Mouse (Mus musculus): ENCODE results near the gene Cyp2u1.
A peak's percentile ranks its signal among the peaks of the same experiment; 100 is the strongest.

The Cyp2u1 gene

GRCm38 (mm10) chr3:131306255-131306654 lies 3.2 kb upstream of the Cyp2u1 start:
- DNase-seq (ENCODE audit: low read depth, low spot score), result no peak

GRCm38 (mm10) chr3:131303320-131303714 lies 290 bp upstream of the Cyp2u1 start:
- no peak for DNase-seq (ENCODE audit: low read depth, low spot score)

- peak; percentile 64 for DNase-seq (ENCODE audit: low read depth, low spot score)
These were observed 3.1 kb downstream of the Cyp2u1 start for GRCm38 (mm10) chr3:131299908-131300307.

DNA sequence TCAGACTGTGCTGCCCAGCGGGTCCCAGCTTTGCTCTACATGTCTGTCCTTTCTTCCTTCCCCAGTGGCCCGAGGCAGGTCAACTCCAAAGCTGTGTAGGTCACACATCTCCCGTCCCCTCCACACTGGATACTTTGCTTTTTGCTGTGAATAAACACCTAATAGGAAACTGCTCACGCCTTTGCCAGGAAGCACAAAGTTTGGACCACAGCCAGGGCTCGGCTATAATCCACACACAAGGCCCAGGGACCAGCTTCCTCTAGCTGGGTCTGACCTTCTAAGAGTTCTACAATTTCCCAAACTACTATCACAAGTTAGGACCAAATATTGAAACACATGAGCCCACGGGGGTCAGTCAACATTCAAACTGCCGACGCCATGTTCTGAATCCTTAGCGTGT lies 3.9 kb downstream of the Cyp2u1 start:
- DNase-seq (ENCODE audit: low read depth, low spot score), result no peak

DNA sequence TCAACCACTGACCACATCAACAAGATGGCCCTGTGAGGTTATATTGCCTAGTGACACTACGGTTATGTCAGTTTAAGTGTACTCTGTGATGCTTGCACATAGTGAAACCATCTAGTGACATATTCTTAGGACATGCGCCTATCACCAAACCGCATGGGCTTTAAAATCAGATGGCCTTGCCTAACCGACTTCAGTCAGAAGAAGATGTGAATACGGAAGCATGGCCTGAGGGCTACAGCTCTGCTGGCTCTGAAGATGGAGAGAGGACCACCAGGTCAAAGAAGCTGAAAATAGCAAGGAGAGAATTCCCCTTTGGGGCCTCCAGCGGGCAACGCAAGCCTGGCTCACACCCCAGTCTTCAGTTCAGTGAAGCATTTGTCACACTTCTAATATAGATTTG lies 6.1 kb downstream of the Cyp2u1 start:
- DNase-seq (ENCODE audit: low read depth, low spot score), result no peak

GRCm38 (mm10) chr3:131295513-131296200 lies 7.4 kb downstream of the Cyp2u1 start:
- no peak for DNase-seq (ENCODE audit: low read depth, low spot score)

DNA sequence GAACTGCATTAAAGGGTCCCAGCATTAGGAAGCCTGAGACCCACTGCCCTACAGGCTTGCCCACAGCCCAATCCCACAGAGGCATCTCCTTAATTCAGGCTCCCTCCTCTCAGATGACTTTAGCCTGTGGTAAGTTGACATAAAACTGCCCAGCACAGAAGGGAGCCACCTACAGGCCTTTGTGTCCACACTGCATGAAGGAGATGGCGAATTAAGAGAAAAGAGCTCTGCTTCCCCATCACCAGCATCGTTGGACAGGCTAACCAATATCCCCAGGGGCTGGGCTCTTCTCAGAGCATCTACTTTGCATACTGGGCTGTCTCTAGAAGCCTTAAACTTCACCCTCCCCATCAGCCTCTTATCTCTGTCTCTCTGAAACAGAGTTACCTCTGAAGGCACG lies 8.5 kb downstream of the Cyp2u1 start:
- no peak for DNase-seq (ENCODE audit: low read depth, low spot score)

DNA sequence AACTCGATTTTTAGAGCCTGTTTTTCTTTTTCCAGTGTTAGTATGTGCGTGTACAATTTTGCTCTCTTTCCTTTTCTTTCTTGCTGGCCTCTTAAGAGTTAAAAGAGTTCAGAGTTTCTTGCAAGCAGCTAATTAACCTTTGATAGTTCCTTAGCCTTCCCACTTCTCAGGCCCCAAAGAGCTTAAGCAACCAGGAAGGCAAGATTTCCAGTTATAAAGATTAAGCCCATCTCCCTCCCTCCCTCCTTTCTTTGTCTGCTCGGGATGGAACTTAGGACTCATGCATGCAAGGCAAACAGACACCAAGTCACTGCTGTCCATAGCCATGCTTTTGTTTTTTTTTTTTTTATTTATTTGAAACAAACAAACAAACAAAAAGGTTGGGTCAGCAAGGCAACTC lies 10.1 kb downstream of the Cyp2u1 start:
- DNase-seq (ENCODE audit: low read depth, low spot score), result no peak

DNA sequence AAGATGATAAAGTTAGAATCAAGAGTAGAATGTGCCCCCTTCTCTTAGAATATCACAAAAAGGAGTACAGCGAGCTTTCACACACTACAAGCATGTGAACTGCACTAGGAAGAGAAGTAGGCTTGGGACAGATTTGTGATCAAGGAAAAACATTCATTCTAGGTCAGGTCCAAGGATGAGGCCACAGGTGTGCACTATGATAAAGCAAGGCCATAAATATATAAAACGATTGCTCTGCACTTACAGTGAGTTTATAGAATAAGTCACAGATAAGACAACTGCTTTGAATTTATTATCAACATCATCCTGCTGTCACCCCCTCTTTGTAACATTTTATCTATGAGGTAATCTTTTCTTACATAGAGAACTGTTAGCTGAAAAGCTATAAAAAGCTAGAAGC lies 10.7 kb downstream of the Cyp2u1 start:
- DNase-seq (ENCODE audit: low read depth, low spot score), result no peak

DNA sequence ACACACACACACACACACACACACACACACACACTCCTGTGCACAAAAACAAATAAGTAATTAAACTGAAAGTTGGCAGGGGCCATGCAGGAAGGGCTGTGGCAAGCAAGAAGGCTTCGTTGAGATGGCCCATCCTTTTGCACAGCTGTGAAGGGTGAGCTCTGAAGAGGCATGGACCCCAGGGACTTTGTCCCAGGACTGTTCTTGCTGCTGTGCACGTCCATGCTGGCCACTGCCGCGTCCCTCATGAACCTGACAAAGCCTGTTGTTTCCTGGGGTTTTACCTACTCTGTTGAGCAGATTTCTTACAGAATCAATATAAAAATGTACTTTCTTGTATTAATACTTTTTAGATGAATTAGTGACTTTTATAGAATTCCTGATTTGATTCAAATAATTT lies 11.1 kb downstream of the Cyp2u1 start:
- no peak for DNase-seq (ENCODE audit: low read depth, low spot score)

DNA sequence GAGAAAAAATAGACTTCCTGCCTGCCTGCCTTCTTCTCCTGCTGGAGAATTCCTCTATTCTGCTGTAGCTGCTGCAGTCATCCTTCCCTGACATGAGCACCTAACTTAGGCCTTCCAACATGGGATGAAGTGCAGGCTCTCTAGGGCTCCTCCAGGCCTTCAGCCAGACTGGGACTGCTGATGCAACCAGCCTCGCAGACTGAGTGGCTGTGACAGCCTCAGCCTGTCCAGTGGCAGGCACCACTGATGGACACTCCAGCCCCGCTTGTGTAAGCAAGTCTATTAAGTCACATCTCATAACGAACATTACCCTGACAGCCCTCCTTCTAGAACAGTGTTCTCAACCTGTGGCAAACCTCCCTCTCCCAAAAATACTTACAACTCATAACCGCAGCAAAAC lies 28.9 kb downstream of the Cyp2u1 start:
- no peak for DNase-seq (ENCODE audit: low read depth, low spot score)

DNA sequence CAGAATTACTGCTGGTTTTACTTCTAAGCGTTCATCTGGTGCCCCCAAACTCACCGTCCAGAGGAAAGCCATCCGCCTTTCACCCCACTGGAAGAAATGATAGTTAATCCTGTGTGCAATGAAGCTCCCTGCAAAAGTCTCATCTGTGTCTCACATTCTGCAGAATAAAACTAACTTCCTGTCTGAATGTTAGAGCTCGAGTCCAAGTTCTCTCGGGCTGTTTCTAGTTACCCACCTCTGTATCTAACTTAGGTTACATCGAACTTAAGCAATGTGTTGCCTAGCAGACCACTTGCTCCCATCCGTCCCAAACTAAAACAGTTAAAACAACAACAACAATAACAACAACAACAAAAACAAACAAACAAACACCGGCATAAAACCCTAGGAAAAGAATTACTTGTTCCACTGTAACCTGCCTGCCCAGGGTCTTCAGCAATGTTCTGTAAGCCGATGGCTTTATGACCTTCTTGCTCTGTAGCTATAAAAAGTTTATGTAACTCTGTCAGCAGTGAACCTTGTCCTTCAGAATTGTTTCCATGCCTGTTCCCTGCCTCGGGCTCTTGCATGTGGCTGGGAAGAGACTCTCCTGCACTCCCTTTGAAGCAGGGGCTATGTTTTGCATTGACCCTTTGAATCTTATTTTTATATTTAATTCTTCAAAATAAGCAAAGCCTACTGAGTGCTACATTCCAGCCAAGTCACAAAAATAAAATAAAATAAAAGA lies 30.5 kb downstream of the Cyp2u1 start:
- no peak for DNase-seq (ENCODE audit: low read depth, low spot score)

DNA sequence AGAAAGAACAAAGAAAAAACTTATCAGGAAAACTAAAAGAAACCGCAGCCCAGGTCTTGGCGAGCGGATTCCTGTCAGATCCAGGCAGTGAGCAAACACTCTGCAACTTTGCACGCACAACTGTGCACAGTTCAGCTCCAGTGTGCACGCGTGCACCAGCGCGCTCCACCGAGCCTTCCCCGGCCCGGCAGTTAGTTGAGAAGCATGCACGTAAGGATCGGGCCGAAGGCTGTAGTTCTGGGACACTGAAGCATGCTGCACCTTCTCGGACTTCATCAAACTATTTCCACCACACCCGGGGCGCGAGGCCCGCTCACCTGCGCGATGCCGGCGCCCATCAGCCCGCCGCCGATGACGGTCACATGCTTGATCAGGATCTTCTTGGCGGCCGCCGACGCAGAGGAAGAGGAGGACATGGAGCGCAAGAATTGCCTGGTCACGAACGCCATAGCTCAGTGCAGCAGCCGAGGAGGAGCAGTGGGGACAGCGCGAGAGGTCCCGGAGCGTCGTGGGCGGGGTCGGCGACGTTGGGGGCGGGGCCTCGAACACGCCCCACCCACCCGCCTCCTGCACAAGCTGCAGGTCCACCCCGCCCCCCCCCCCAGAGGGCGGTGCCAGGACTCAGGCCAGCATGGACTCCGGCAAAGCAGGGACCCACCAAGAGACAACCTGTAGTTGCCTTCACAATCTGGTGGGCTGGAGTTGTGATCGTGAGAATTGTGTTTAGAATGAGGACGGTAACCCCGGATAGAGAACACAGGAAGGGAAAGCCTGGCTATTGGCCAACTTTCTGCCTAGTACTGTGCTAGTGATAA lies 31.3 kb downstream of the Cyp2u1 start, which contains the start of gene Hadh:
Gene Hadh (minus strand): TSS at position 543 of the 815 bp plus-strand sequence.
- DNase-seq (ENCODE audit: low read depth, low spot score), result peak; percentile 92

DNA sequence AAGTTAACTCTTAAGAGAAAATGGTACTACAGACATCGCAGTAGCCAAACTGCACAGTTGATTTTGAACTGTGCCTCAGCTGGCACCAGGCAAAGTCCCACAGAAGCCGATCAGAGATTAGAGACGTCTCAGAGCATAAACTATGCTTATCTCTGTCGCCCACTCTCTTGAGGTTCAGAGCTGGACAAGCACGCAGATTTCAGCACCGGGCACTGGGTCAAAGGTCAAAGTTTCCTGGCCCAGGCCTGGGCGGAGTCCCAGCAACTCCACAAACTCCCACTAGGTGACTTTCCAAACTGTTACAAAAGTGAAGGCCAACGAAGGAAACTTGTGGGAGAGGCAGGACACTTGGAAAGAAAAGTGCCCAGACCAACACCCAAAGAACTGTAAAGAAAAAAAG lies 31.9 kb downstream of the Cyp2u1 start:
- DNase-seq (ENCODE audit: low read depth, low spot score), result peak; percentile 51

- DNase-seq (ENCODE audit: low read depth, low spot score), result no peak
These were observed 32.6 kb downstream of the Cyp2u1 start for GRCm38 (mm10) chr3:131270381-131270780.

GRCm38 (mm10) chr3:131266366-131267050 lies 36.5 kb downstream of the Cyp2u1 start:
- no peak for DNase-seq (ENCODE audit: low read depth, low spot score)

DNA sequence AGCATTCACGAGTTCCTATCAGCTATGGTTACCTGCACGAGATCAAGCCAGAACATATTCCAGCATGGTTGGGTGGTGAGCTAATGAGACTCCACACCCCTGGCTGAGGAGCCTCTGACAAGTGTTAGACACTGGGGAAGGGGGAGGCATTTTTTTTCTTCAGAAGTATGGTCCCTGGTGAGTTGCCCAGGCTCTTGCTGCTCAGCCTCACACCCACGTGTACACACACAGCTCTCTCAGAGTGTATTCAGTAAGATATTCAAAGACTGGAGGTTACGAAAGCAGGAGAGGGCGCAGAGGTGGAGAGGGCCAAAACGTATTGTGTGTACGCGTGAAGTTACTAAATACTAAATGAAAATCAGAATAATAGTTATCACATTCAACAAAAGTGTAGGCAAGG lies 37.5 kb downstream of the Cyp2u1 start:
- no peak for DNase-seq (ENCODE audit: low read depth, low spot score)

- no peak for DNase-seq (ENCODE audit: low read depth, low spot score)
These were observed 39.1 kb downstream of the Cyp2u1 start for GRCm38 (mm10) chr3:131263766-131264486.

GRCm38 (mm10) chr3:131260418-131260817 lies 42.6 kb downstream of the Cyp2u1 start:
- DNase-seq (ENCODE audit: low read depth, low spot score), result no peak

GRCm38 (mm10) chr3:131259392-131259965 lies 43.5 kb downstream of the Cyp2u1 start:
- no peak for DNase-seq (ENCODE audit: low read depth, low spot score)

DNA sequence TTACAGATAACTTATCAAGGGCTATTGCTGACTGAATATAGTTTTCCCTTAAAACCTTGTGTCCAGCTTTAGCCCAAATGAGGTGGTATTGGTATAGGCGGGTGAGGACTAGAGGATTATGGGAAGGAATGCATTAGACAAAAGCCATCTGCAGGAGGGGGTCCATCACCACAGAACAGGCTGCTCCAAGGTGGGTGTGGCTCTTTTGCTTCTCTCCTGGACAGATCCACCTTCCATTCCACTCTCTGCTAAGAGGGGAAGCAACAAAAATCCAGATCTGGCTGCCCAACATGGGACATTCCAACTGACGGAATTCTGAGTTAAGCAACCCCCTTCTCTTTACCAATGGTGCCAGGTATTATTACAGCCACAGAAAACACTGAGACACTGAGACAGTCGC lies 44.1 kb downstream of the Cyp2u1 start:
- no peak for DNase-seq (ENCODE audit: low read depth, low spot score)

Data from CD4-positive helper T cell, adult 2 months (primary cell).